In the genomic region with DNA sequence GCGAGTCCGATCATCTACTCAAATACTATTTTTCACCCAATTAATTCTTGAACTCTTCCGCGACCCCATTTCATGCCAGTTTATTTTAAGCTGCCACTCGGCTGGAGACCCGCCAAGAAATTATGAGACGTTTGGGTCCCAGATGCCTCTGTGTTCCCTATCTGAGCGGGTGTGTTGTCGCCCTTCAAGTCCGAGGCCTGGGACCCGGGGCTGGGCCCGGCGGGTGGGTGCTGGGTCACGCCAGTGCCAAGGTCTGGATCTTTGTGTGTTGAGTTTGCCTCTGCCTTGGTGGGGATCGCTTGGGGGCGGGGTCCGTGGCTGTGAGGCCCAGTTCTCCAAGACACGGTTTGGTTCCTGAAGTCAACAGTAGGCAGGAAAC, we compare ENCODE assay signal across 9 mouse cellular contexts. TPM values are rescaled to one million over a fixed set of nuclear protein-coding genes. Genes with fewer than 3 reads are reported as not detected.
A peak's percentile ranks its signal among the peaks of the same experiment; 100 is the strongest.
DNase-seq lines count a peak whose midpoint lies in the region; ATAC-seq and TF ChIP-seq lines count a peak whose summit lies in the region.
"Had no signal": no experiment of that assay in that cellular context is flagged by ENCODE, and none has a peak within 500 bp of the region (broad histone marks: within the 10 kb centered on the region; RNA-seq: fewer than 3 reads in every experiment).

No protein-coding gene starts in this region.

- no peaks in the 10 kb centered on the region for H3K36me3 ChIP-seq in heart, embryonic 10.5 days
- H3K36me3 ChIP-seq in lung, embryonic 15.5 days: no peaks in the 10 kb centered on the region
- no peaks in the 10 kb centered on the region for H3K36me3 ChIP-seq in hindbrain, embryonic 16.5 days (ENCODE audit: control insufficient read depth, insufficient read depth, low read length)
- no peaks in the 10 kb centered on the region for H3K36me3 ChIP-seq in neural tube, embryonic 15.5 days

- no peaks in the 10 kb centered on the region for H3K9me3 ChIP-seq in heart, embryonic 10.5 days
- no peaks in the 10 kb centered on the region for H3K9me3 ChIP-seq in lung, embryonic 15.5 days
- no peaks in the 10 kb centered on the region for H3K9me3 ChIP-seq in hindbrain, embryonic 16.5 days (ENCODE audit: control insufficient read depth, low read length)
- no peaks in the 10 kb centered on the region for H3K9me3 ChIP-seq in neural tube, embryonic 15.5 days (replicated peaks)

- H3K27me3 ChIP-seq in heart, embryonic 10.5 days (ENCODE audit: insufficient read depth, poor library complexity, severe bottlenecking): peaks cover 100% of the 10 kb centered on the region
- peaks cover 89% of the 10 kb centered on the region for H3K27me3 ChIP-seq in lung, embryonic 15.5 days
- peaks cover 15% of the 10 kb centered on the region for H3K27me3 ChIP-seq in hindbrain, embryonic 16.5 days (replicated peaks; ENCODE audit: control insufficient read depth, insufficient read depth, low read length)
- peaks cover 63% of the 10 kb centered on the region for H3K27me3 ChIP-seq in neural tube, embryonic 15.5 days (replicated peaks)

- peak overlapping the region; percentile 56 for H3K4me3 ChIP-seq in heart, embryonic 10.5 days
- no peak overlapping the region for H3K4me3 ChIP-seq in lung, embryonic 15.5 days
- H3K4me3 ChIP-seq in lung, adult 2 months (replicated peaks; ENCODE audit: extremely low read depth, low read depth, low read length): no peak overlapping the region
- H3K4me3 ChIP-seq in hindbrain, embryonic 16.5 days (ENCODE audit: low read length): peak overlapping the region; percentile 53
- H3K4me3 ChIP-seq in neural tube, embryonic 15.5 days (replicated peaks): peak overlapping the region; percentile 50

- H3K9ac ChIP-seq in lung, embryonic 15.5 days: no peak overlapping the region
- peak overlapping the region; percentile 67 for H3K9ac ChIP-seq in hindbrain, embryonic 16.5 days (ENCODE audit: low read depth, low read length)
- peak overlapping the region; percentile 61 for H3K9ac ChIP-seq in neural tube, embryonic 15.5 days (replicated peaks)

- peak overlapping the region; percentile 73 for H3K4me2 ChIP-seq in lung, embryonic 15.5 days
- peak overlapping the region; percentile 59 for H3K4me2 ChIP-seq in hindbrain, embryonic 16.5 days (ENCODE audit: low read length)
- peak overlapping the region; percentile 60 for H3K4me2 ChIP-seq in neural tube, embryonic 15.5 days

- no peak for TF ChIP-seq CTCF in lung, adult 2 months (IDR thresholded peaks at IDR 0.05; ENCODE audit: insufficient read depth, low read length)

- no peak for DNase-seq in heart, embryonic 10.5 days (ENCODE audit: low spot score)
- DNase-seq in heart, postnatal 14 days: no peak
- DNase-seq in lung, adult 2 months: no peak
- DNase-seq in right cerebral cortex, postnatal 36 days (ENCODE audit: low spot score in 2 of 2): no peak
- no peak for DNase-seq in layer of hippocampus, adult 18-20 months (ENCODE audit: low spot score in 2 of 2)
- DNase-seq: kidney, adult 9 months had no signal

- TF ChIP-seq POLR2A in lung, adult 2 months (IDR thresholded peaks at IDR 0.05; ENCODE audit: borderline replicate concordance, extremely low read depth, low read depth, low read length): no peak

- WGBS in heart, embryonic 10.5 days: 3% methylated on average over 18 of the region's 18 CpGs
- WGBS in lung, embryonic 15.5 days: 3% methylated on average over 18 of the region's 18 CpGs
- WGBS in lung, adult 2 months: 7% methylated on average over 18 of the region's 18 CpGs
- 2% methylated on average over 18 of the region's 18 CpGs for WGBS in hindbrain, embryonic 16.5 days
- 1% methylated on average over 18 of the region's 18 CpGs for WGBS in neural tube, embryonic 15.5 days

- H3K27ac ChIP-seq in heart, embryonic 10.5 days: no peak overlapping the region
- no peak overlapping the region for H3K27ac ChIP-seq in lung, embryonic 15.5 days
- peak overlapping the region; percentile 88 for H3K27ac ChIP-seq in hindbrain, embryonic 16.5 days (ENCODE audit: low read depth, low read length)
- H3K27ac ChIP-seq in neural tube, embryonic 15.5 days (replicated peaks): peak overlapping the region; percentile 90

- ATAC-seq in lung, embryonic 15.5 days (ENCODE audit: borderline replicate concordance, extremely low read depth, low FRiP score, low TSS enrichment): no peak
- no peak for ATAC-seq in hindbrain, embryonic 16.5 days
- ATAC-seq in neural tube, embryonic 15.5 days (ENCODE audit: low FRiP score): no peak

- intact Hi-C loops in heart, postnatal 14 days (cut with DNase I): loop anchor here (10.0 kb wide), 1 partner anchor 312 kb away; no protein-coding TSS in a partner anchor

- H3K4me1 ChIP-seq in heart, embryonic 10.5 days: peaks cover 73% of the 10 kb centered on the region
- H3K4me1 ChIP-seq in lung, embryonic 15.5 days: peaks cover 66% of the 10 kb centered on the region
- H3K4me1 ChIP-seq in lung, adult 2 months (ENCODE audit: control insufficient read depth, insufficient read depth, low read length): no peaks in the 10 kb centered on the region; the same call in 1 of the 2 replicates
- H3K4me1 ChIP-seq in hindbrain, embryonic 16.5 days (ENCODE audit: control insufficient read depth, insufficient read depth, low read depth, low read length): peaks cover 9% of the 10 kb centered on the region
- H3K4me1 ChIP-seq in neural tube, embryonic 15.5 days: peaks cover 61% of the 10 kb centered on the region

RNA-seq across cellular contexts. Expression of gene Gad1, which starts 13.7 kb away (rescaled TPM):
- 0.15 TPM in 1 of 2 replicates, not detected in the other for polyA plus RNA-seq in heart, embryonic 10.5 days (2016; fragmentation: Nextera tagmentation; extraction: Ambion mirVana)
- under 1 TPM; 0.43 to 0.51 TPM for total RNA-seq in heart, postnatal 14 days (2021)
- polyA plus RNA-seq in lung, embryonic 15.5 days (2015; fragmentation: Nextera tagmentation; extraction: Ambion mirVana): 0.09 and 0.38 TPM in 2 replicates
- polyA plus RNA-seq in lung, adult 2 months (2012; rRNA removed): 0.28 and 0.37 TPM in 2 replicates
- 125 and 131 TPM in 2 replicates for polyA plus RNA-seq in hindbrain, embryonic 16.5 days (2015; fragmentation: Nextera tagmentation; extraction: Ambion mirVana)
- 84.0 and 96.5 TPM in 2 replicates for polyA plus RNA-seq in neural tube, embryonic 15.5 days (2015; fragmentation: Nextera tagmentation; extraction: Ambion mirVana)
- total RNA-seq in layer of hippocampus, adult 18-20 months (2021): 100 to 1,000 TPM; 379 TPM

RNA-seq across cellular contexts. Expression of gene Erich2, which starts 58.0 kb away (rescaled TPM):
- 0.41 and 0.57 TPM in 2 replicates for polyA plus RNA-seq in heart, embryonic 10.5 days (2016; fragmentation: Nextera tagmentation; extraction: Ambion mirVana)
- under 1 TPM; 0.14 to 0.17 TPM for total RNA-seq in heart, postnatal 14 days (2021)
- polyA plus RNA-seq in lung, embryonic 15.5 days (2015; fragmentation: Nextera tagmentation; extraction: Ambion mirVana): 6.9 and 7.6 TPM in 2 replicates
- 3.5 and 4.4 TPM in 2 replicates for polyA plus RNA-seq in lung, adult 2 months (2012; rRNA removed)
- 3.1 and 4.0 TPM in 2 replicates for polyA plus RNA-seq in hindbrain, embryonic 16.5 days (2015; fragmentation: Nextera tagmentation; extraction: Ambion mirVana)
- 0.92 and 2.1 TPM in 2 replicates for polyA plus RNA-seq in neural tube, embryonic 15.5 days (2015; fragmentation: Nextera tagmentation; extraction: Ambion mirVana)
- total RNA-seq in layer of hippocampus, adult 18-20 months (2021): under 1 TPM; 0.54 to 0.58 TPM

Comparison
In these comparisons a context has a peak if more than half of its experiments do, and no peak if none do; other contexts are left out.
1. H3K27ac ChIP-seq: peak in hindbrain, embryonic 16.5 days (single experiment) and neural tube, embryonic 15.5 days (single experiment); none in heart, embryonic 10.5 days (single experiment) and lung, embryonic 15.5 days (single experiment).
2. H3K4me3 ChIP-seq: peak in heart, embryonic 10.5 days (single experiment), hindbrain, embryonic 16.5 days (single experiment) and neural tube, embryonic 15.5 days (single experiment); none in lung, embryonic 15.5 days (single experiment) and lung, adult 2 months (single experiment).
3. RNA of gene Gad1, which starts 13.7 kb away (polyA plus RNA-seq): 125 to 131 TPM in hindbrain, embryonic 16.5 days and 84.0 to 96.5 TPM in neural tube, embryonic 15.5 days; 0.28 to 0.37 TPM in lung, adult 2 months, 0.15 TPM in heart, embryonic 10.5 days and 0.09 to 0.38 TPM in lung, embryonic 15.5 days; every median in the first group is over 10 times any median in the second.
4. Peak in every context shown above with its lines, with median percentiles within 50 percentile points of each other: H3K4me2 ChIP-seq.